Mouse (Mus musculus): ENCODE measurements around the gene Mucl3.

DNA sequence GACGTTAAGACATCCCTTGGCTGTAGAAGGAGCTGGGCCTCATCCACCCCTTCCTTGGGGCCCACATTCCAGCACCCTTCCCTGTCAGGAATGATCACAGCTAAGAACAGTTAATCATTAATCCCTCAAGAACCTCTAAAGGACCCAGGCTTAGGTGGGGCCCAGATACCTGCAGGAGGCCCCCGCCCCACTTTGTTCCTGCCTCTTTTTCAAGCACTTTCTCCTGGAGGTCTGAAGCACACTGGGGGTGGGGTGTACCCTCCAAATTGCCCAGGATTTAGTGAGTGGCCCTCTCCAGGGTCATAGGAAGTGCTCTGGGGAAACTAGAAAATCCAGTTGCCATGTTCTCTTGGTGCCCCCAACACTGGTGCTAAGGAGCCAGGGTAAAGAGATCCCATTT lies 5.9 kb upstream of the Mucl3 start:
- TF ChIP-seq CTCF (IDR thresholded peaks at IDR 0.05; ENCODE audit: extremely low read depth, insufficient read depth, insufficient read length, insufficient replicate concordance) (no peak), POLR2A (IDR thresholded peaks at IDR 0.05; ENCODE audit: low read depth, low read length) (no peak)
